Mouse (Mus musculus) testis, postnatal 14 days (tissue): ENCODE measurements around the gene Prop1.

ENCODE experiments used
- DNase-seq: peaks from one replicate; pipeline ENCODE4 v3.0.0; 2021; ENCODE audit warnings: low spot score

Prop1 gene

DNA sequence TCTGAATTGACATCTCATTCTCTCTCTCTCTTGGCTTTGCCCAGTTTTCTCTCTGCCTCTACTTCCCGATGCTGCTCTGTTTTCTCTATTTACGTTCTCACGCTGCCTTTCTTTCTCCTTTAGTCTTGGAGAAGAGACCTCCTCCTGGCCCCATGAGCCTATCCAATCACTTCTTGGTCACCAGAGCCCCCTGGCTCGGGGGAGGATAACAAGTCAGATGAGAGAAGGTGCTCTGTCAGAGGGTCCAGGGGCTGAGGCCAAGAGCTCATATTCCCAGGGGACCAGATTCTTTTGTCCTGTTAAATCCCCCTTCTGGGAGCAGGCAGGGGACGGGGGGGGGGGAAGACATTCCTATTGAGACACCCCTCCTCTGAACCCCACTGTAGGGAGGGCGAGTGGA, at the start of gene Prop1:
TSS of gene Prop1 (minus strand) at position 101 of the 400 bp plus-strand sequence.
- no peak for DNase-seq

DNA sequence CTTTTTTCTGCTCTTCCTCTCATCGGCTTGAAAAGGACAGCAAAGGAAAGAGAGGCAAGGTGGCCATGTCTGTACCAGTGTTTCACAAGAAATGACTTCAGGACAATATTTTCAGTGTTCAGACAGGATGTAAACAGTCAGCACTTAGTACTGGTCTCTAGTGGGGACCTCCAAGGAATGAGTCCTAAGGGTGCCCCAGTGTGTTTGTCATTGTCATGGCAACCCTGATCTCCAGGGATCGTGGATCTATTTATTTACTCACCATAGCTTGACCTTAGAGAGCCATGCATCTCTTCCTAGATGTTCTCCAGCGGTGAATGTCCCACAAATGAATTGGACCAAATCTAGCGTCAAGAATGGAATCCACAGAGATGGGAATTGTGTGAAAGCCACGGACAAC, 49.7 kb upstream of the Prop1 start, which contains the start of gene Olfr51:
TSS of gene Olfr51 (plus strand) at position 301 of the 400 bp plus-strand sequence.
- no peak for DNase-seq

DNA sequence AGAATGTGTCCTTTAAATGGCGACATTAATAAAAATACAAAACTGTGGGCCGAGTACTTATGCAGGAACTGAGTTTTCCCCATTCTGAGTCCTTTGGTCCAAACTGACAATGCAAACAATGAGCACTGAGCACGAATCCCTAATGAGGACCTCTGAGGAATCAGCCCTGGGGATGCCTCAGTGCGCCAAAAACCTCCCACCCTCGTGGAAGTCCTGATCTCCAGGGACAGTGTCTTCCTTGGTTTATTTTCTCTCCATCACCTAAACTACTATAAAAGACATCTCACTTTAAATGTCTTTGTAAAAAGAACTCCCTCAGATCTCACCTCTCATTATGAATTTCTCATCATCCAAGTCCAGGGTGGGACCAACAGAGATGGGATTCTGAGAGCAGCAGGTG, 28.1 kb upstream of the Prop1 start, which contains the start of gene Olfr1377:
TSS of gene Olfr1377 (plus strand) at position 301 of the 400 bp plus-strand sequence.
- no peak for DNase-seq

DNA sequence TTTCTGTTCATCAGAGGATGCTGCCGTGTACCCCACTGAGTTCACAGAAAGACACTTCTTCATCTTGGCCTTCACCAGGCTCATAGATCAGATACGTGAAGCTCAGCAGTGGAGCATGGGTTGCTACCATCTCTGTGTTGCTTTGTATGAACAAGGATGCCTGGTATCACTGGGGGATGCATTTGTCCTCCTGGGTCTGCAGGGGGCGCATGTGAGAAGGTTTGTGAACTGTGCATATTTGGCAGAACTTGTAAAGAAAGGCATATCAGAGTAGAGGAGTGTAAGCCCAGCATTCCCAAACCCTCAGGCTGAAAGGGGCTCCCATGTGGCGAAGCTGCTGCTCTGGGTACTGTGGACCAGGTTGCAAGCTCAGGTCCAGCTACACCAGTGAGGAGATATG, 23.7 kb upstream of the Prop1 start:
- DNase-seq, result no peak

DNA sequence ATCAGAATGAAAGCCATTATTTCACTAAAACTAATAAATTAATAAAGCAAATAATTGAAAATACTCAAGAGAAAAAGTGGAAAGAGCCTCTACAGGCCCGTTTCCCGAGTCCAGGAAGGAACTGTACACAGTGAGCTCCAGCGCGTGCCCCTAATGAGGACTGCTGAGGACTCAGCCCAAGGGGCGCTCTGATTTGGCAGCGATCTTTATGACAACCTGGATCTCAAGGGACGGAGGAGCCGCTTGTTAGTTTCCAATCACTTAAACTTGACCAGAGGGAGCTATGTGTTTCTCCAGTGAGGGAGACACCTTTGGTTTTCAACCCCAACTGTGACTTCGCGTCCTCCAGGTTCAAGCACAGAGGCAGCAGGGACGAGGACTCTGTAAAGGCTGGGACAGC, 12.7 kb upstream of the Prop1 start, which contains the start of gene Olfr1378:
TSS of gene Olfr1378 (plus strand) at position 301 of the 400 bp plus-strand sequence.
- no peak for DNase-seq

DNA sequence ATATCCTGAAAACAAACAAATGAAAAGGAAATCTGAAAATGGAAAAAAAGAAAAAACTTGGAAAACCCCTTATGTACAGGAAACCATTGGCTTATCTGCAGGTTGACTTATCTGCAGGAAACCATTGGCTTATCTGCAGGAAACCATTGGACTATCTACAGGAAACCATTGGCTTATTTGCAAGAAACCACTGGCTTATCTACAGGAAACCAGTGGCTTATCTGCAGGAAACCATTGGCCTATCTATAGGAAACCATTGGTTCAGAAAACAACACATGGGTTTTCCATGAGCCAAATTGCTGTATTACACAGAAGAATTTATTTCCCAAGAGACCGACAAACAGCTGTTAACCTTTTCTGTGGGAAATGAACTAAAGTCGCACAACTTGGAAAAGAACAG, 11.3 kb upstream of the Prop1 start:
- DNase-seq, result no peak

DNA sequence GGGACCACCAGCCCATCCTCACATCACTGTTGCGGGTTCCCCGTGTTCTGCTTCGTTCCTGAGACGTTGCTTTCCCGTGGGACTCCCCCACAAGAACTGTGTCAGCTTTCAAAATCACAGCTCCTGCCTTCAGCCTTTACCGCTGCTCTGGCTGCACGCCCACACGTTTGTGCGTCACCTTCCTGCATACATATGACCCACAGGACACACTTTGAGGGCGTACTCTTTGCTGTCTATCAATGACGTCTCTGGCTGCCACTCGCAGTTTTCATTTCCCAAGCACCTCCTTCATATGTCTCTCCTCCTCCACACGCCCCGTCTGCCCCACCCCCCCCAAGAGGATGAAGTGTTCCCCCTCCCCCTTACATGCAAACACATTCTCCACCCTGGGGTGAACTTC, 1.3 kb downstream of the Prop1 start:
- DNase-seq, result no peak

DNA sequence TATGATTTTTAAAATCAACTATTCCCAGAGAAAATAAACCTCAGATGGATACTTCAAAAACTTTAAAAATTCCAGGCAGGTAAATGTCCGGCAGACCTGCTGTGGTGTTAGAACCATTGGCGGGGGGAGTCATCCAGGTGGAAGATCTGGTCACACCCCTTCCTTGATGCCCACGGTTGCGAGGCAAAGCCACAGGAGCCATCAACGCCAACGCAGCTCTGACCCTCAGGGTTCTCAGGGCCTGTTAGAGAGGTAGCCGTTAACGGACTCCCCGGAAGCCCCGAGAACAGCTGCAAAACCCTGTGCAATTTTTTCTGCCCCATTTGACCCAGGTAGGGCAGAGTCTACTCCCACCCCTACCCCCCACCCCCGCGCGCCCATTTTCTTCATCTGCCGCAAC, 10.1 kb downstream of the Prop1 start, which contains the start of gene 4933414I15Rik:
TSS of gene 4933414I15Rik (minus strand) at position 260 of the 400 bp plus-strand sequence.
- DNase-seq, result no peak

DNA sequence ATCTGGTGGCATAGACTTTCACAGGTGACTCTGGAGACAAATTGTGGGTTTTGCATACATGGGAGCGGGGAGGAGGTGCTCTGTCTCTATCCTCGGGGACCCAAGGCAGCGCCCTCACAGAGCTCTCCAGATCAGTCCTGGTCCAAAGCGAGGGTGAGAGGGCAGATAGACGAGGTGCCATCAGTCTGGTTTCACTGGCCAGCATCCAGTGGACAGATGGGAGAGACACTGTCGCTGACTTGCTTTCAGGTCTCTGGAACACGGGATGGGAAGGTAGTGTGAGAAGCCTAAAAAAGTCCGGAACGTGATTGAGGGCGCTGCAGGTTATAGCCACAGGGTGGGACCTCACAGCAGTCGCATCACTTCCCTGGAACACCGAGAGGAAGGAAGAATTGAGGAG, 11.2 kb downstream of the Prop1 start:
- no peak for DNase-seq

DNA sequence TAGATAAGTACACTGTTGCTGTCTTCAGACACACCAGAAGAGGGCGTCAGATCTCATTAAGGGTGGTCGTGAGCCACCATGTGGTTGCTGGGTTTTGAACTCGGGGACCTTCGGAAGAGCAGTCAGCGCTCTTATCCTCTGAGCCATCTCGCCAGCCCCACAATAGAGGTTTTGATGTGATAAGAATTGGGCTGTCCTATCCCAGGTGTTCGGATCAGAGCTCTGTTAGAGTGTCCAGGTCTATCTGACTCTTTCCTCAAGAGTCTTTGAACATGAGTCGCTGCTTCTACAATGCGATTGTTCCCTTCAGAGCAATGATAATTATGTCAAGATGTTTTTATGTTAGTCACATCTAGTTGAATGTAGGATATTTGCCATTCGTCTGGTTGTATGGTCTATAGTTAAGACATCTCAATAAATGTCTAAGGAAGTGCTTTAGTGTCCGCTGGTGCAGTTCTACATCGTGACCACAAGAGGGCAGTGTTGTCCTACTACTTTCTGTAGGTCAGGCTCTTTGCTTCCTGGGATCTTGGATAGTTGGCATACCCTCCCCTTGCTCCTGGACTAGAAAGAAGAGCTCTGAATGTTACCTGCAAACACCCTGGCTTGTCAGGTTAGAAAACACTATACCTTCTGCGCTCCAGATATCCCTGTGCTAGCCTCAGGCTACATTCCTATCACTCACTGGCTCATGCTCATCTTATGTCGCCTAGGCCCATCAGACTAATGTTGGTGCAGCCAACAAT, 13.8 kb downstream of the Prop1 start:
- DNase-seq, result no peak

DNA sequence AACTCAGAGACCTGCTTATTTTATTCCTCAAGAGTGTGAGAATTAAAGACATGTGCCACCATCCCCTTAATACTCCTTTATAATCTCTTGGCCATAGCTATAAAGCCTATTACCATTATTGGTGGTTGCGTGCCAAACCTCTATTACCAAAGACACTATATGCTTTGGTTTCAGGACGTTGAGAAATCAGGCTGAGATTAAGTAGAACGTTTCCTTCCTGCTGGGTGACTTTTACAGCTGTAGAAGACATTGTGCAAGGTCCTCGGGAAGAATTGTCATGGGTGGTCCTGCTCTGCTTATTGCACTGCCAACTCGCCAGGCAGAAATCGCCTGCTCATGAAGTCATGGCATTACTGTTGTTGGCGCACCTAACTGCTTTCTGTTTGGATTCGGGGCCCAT, 15.1 kb downstream of the Prop1 start:
- no peak for DNase-seq

DNA sequence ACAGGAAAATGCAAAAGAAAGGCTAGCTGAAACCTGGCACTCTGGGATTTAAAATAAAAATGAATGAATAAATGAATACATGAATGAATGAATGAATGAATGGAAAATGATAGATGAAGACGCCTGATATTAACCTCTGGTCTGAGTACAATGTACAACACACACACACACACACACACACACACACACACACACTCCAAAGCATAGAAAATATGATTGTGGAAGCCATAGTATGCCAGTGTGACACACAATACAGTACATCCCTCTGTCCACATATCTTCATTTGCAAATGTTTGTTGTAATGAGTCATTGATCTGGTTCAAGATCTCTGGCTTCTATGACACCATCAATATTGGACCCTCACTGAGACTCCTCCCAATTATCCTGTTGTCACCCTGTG, 21.5 kb downstream of the Prop1 start:
- DNase-seq, result no peak

DNA sequence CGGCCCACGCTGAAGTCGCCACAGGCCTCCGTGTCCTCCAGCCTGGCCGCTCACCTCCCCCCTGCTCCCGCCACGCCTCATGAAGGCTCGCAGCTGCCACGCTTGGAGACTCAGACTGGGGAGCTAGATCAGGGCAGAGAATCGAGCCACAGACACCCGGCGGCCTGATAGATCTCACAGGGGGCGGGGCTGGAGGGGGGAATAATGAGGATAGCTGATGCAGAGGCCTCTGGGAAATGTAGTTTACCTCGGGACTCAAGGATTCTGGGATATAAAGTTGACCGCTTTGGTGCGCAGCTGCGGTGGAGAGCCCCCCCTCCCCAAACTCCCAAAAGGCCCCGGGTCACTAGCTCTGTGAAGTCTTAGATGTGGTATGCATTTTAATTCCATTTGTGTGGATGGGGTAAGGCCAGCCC, 22.1 kb downstream of the Prop1 start, which contains the start of gene Zfp354b:
TSS of gene Zfp354b (minus strand) at position 183 of the 416 bp plus-strand sequence.
- DNase-seq, result peak; percentile 67

DNA sequence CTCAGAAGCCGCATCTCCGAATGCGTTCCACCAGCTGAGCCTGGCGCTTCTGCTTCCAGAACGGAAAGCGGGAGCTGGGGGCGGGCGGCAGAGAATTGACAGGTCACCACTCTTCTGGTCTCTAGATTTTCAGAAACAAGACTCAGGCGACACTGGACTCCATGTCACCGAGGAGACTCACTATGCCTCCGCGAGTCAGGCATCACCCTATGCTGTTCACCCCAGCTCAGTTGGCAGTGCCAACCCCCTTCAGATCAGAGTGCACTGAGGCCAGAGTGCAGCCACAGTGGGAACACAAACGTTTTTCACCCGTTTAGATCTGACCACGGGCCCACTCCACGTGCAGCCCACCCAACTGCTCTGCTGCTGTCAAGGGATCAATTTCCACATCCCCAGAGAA, 22.5 kb downstream of the Prop1 start:
- DNase-seq, result no peak

DNA sequence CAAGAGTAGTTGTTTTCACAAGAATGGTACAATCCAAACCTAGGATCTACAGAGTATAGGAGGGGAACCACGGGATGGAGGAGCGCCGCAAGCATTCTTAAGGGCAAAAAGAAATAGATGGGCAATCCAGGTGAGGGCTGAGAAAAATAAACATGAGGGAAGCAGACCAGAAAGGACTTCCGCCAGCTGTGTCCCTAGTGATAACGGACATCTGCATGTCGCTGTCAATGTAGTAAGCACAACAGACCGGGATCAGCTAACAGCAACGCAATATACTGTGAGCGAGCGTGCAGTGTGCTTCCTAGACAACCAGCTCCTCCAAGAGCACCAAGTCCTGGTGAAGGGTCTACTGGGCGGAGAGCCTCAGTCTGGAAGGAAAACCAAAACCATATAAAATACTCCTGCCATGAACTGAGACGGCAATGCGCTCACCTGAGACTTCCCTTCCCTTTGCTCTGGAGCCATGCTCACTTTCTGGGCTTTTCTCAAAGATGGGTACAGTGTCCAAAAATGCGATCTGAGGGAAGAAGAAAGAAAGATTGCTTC, 23.0 kb downstream of the Prop1 start:
- DNase-seq, result no peak

DNA sequence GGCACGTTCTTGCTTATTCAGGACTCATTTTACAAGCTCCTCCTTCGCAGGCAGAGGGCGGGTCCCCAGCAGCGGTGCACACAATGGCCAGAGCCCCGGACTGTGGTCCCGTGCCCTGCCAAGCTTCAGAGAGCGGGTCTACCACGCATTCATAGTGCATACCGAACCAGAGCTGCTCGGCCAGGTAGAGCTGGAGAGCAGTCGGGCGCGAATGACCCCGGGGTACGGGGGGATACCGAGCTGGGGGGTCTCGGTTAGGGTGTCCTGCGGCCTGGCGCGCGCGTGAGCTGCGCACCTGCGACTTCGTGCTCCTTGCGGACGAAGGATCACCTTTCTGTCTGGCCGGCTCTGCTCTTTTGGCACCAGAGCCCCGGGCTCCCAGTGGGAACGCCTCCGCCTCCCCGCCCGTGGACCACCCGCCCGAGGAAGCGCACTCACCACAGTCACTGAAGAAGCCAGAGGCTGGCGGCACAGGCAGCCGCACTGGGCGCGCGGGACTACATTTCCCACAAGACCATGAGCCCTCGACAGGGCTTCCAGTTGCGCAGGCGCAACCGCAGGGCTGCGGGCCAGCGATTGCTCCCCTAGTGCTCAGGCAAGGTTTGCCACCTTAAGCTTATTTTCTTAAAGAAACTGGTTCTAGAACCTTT, 37.8 kb downstream of the Prop1 start, which contains the start of gene Zfp2:
TSS of gene Zfp2 (minus strand) at position 495 of the 650 bp plus-strand sequence.
- peak; percentile 89 for DNase-seq

DNA sequence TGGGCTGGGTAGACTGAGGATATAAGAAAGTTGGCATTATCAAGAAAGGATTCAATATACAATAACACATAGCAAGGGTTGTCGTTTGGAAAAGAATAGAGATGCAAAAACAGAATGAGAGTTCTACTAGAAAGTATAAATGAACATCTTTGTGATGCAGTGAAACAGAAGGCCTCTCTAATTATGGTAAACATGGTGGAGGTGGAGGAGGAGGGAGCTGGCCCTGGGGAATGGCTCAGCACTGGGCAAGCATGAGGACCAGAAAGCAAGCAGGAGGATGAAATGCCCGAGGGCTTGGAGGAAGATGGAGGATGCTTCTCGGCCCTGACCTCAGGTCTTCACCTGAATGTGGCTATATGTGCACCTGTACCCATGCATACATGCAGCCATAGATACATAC, 39.1 kb downstream of the Prop1 start:
- DNase-seq, result no peak

DNA sequence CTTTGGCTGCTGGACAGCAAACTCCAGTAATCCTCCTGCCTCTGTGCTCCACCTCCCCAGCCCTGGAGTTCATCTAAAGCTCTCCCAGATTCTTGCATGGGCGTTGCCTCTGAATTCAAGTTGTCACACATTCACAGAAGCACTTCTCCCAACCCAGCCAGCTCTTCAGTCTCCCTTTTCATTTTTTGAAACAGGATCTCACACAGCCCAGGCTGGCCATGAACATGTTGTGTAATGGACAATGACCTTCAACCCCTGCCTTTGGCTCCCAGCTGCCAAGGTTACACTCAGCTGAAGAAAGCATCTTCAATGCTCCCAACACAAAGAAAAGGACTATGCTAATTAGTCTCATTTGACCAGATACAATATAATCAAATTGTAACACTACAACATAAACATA, 40.3 kb downstream of the Prop1 start:
- no peak for DNase-seq

DNA sequence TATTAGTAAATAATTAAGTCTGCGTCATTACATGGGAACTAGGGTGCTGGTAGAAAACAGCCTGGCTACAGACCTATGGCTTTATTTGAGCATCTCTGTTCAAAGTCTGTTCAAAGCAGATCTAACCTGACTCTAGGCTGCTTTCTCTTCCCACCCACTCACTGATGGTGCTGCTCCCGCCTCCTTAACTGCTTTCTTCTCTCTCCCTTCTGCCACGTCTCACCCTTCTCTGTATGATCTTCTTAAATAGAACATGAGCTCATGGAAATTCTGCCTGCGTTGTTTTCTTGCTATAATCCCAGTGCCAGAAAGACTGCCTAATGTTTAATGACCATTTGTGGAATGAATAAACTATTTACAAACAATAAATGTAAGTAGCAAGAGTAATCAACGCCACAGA, 45.4 kb downstream of the Prop1 start:
- DNase-seq, result no peak
